Mouse (Mus musculus): ENCODE data around the gene Gal3st2. TPM values are rescaled to one million over a fixed set of nuclear protein-coding genes. Genes with fewer than 3 reads are reported as not detected.
"Not testable (repeated sequence)": the region's sequence is repeated elsewhere in the genome, so short reads cannot be mapped to it uniquely, and the experiment has no call there.

Gene Gal3st2
- polyA plus RNA-seq, 1 experiment from 2014 or later: 0.11 TPM

DNA sequence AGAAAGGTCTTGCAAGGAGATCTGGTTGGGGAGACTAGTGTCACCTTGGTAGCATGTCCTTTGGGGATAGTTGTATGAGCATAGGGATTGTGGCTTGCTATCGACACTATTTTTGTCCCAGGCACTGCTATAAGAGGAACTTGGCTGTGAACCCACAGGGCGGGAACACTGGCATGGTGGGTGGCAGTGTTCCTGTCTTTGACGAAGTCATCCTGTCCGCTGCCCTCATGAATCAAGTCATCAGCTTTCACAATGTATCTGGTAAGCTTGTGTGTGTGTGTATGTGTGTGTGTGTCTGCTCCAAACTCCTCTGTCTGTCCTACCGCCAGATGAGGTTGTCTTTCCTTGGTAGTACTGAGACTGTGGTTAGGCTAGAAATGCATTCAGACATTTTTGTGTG lies 45.6 kb downstream of the Gal3st2 start:
- H3K27ac ChIP-seq (ENCODE audit: low read length); H3K9me3 ChIP-seq (ENCODE audit: control insufficient read depth, low read length); H3K4me1 ChIP-seq (replicated peaks; ENCODE audit: control insufficient read depth, insufficient read depth, low read length); ATAC-seq (ENCODE audit: low read depth); H3K9ac ChIP-seq (ENCODE audit: low read length); H3K36me3 ChIP-seq (ENCODE audit: control insufficient read depth, insufficient read depth, low read length); H3K4me2 ChIP-seq (ENCODE audit: low read depth, low read length); H3K4me3 ChIP-seq (ENCODE audit: low read length); H3K27me3 ChIP-seq (ENCODE audit: control insufficient read depth, insufficient read depth, low read depth, low read length): not testable (repeated sequence)
- 59% methylated on average over 2 of the region's 5 CpGs for WGBS

DNA sequence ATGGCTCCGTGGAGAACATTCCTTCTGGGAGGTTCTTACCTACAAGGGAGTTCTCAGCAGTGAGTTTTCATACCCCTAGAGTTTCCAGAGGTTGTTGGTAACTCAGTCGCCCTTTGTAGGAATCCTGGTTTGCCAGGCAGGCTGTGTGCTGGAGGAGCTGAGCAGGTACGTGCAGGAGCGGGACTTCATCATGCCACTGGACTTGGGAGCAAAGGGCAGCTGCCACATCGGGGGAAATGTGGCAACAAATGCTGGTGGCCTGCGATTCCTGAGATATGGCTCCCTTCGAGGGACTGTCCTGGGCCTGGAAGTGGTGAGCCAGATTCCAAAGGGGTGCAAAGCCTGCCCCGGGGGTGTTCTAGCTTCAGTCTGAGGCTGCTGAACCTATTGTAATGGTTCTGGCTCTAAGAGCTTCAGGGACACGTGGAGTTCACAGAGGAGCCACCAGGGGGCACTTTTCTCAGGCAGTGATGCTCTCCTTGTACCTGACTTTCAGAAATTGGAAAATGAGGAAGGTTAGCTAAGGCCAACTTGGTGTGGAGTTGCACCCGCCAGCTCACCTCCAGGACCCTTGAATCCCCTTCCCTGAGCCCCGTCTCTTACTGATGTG lies 48.0 kb downstream of the Gal3st2 start:
- not testable (repeated sequence) for H3K9me3 ChIP-seq (ENCODE audit: control insufficient read depth, low read length); H3K9ac ChIP-seq (ENCODE audit: low read length); H3K27me3 ChIP-seq (ENCODE audit: control insufficient read depth, insufficient read depth, low read depth, low read length); H3K4me2 ChIP-seq (ENCODE audit: low read depth, low read length); H3K4me3 ChIP-seq (ENCODE audit: low read length); H3K36me3 ChIP-seq (ENCODE audit: control insufficient read depth, insufficient read depth, low read length); H3K27ac ChIP-seq (ENCODE audit: low read length); ATAC-seq (ENCODE audit: low read depth); H3K4me1 ChIP-seq (replicated peaks; ENCODE audit: control insufficient read depth, insufficient read depth, low read length)
- WGBS: no CpG with 5 or more reads among the region's 11 CpGs

DNA sequence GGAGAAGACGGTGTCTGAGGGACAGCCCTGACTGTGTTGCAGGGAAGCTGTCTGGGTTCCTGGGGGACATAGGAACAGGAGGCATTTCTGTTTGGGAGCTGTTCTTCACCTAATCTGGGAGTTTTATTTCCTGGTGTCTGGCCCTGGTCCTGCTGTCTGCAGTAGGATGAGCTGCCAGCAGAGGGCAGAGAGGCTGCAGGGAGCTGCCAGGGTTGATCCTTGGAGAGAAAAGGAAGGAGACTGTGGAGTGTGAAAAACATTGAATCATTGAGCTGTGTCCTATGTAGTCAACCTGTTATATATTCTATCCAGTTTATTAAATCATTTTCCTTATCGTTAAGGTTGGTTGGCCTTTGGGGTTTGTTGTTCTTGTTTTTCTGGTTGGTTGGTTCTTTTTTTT lies 50.8 kb downstream of the Gal3st2 start:
- not testable (repeated sequence) for H3K9me3 ChIP-seq (ENCODE audit: control insufficient read depth, low read length); H3K27me3 ChIP-seq (ENCODE audit: control insufficient read depth, insufficient read depth, low read depth, low read length); H3K36me3 ChIP-seq (ENCODE audit: control insufficient read depth, insufficient read depth, low read length); H3K4me1 ChIP-seq (replicated peaks; ENCODE audit: control insufficient read depth, insufficient read depth, low read length); H3K4me2 ChIP-seq (ENCODE audit: low read depth, low read length); H3K4me3 ChIP-seq (ENCODE audit: low read length); H3K9ac ChIP-seq (ENCODE audit: low read length); H3K27ac ChIP-seq (ENCODE audit: low read length)
- 0 out of 2 replicates have a peak, but pooled peaks have one; percentile 38 for ATAC-seq (ENCODE audit: low read depth)
- no CpG with 5 or more reads among the region's 2 CpGs for WGBS

GRCm38 (mm10) chr1:93917160-93917559 lies 56.1 kb downstream of the Gal3st2 start:
- not testable (repeated sequence) for H3K4me2 ChIP-seq (ENCODE audit: low read depth, low read length); H3K36me3 ChIP-seq (ENCODE audit: control insufficient read depth, insufficient read depth, low read length); H3K4me3 ChIP-seq (ENCODE audit: low read length); H3K27me3 ChIP-seq (ENCODE audit: control insufficient read depth, insufficient read depth, low read depth, low read length); ATAC-seq (ENCODE audit: low read depth); H3K27ac ChIP-seq (ENCODE audit: low read length); H3K9ac ChIP-seq (ENCODE audit: low read length); H3K4me1 ChIP-seq (replicated peaks; ENCODE audit: control insufficient read depth, insufficient read depth, low read length); H3K9me3 ChIP-seq (ENCODE audit: control insufficient read depth, low read length)
- 68% methylated on average over 3 of the region's 3 CpGs for WGBS

GRCm38 (mm10) chr1:93918011-93918410 lies 56.9 kb downstream of the Gal3st2 start, which contains the start of gene Gal3st2b:
Gene Gal3st2b (plus strand): TSS chr1:93918311.
- not testable (repeated sequence) for H3K4me2 ChIP-seq (ENCODE audit: low read depth, low read length); H3K4me3 ChIP-seq (ENCODE audit: low read length); H3K36me3 ChIP-seq (ENCODE audit: control insufficient read depth, insufficient read depth, low read length); H3K9me3 ChIP-seq (ENCODE audit: control insufficient read depth, low read length); H3K27ac ChIP-seq (ENCODE audit: low read length); H3K9ac ChIP-seq (ENCODE audit: low read length); H3K4me1 ChIP-seq (replicated peaks; ENCODE audit: control insufficient read depth, insufficient read depth, low read length); ATAC-seq (ENCODE audit: low read depth); H3K27me3 ChIP-seq (ENCODE audit: control insufficient read depth, insufficient read depth, low read depth, low read length)
- WGBS: 80% methylated on average over 2 of the region's 2 CpGs

DNA sequence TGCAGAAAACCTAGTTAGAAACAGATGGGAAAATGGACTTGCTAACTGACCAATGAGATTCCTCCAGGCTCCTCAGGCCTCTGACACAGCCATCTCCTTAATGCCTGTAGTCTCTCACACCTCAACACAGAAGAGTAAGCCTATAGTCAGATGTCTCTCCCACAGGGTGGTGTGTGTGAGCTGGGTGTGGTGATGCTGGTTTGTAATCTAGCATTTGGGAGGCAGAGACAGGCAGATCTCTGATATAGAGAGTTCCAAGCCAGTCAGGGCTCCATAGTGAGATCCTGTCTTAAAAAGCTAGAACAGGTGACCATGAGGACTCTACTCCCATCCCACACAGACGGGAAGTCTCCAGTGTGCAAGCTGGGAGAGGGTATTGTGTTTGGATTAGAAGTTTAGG lies 57.7 kb downstream of the Gal3st2 start:
- not testable (repeated sequence) for H3K4me2 ChIP-seq (ENCODE audit: low read depth, low read length); H3K36me3 ChIP-seq (ENCODE audit: control insufficient read depth, insufficient read depth, low read length); ATAC-seq (ENCODE audit: low read depth); H3K9me3 ChIP-seq (ENCODE audit: control insufficient read depth, low read length); H3K4me1 ChIP-seq (replicated peaks; ENCODE audit: control insufficient read depth, insufficient read depth, low read length); H3K27me3 ChIP-seq (ENCODE audit: control insufficient read depth, insufficient read depth, low read depth, low read length); H3K27ac ChIP-seq (ENCODE audit: low read length); H3K4me3 ChIP-seq (ENCODE audit: low read length); H3K9ac ChIP-seq (ENCODE audit: low read length)
- WGBS: 56% methylated on average over 1 of the region's 1 CpGs

DNA sequence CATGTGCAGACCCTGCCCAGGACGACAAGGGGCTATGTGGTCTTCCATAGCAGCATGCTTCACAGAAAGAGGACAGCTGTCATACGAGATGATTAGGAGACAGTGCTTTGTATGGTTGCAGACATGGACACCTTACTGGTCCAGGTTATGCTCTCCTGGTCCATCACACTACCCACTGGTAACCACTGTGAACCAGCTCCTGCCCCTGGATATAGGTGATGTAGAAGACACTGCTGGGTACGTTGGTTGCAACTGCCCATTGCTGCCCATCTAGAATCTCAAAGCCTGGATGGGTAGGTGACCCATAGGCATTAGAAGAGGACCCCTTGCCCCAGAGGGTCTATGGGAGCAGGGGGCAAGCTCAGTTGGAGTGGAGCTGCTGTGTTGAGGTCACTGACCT lies 58.2 kb downstream of the Gal3st2 start:
- H3K9me3 ChIP-seq (ENCODE audit: control insufficient read depth, low read length); H3K9ac ChIP-seq (ENCODE audit: low read length); H3K27ac ChIP-seq (ENCODE audit: low read length); H3K27me3 ChIP-seq (ENCODE audit: control insufficient read depth, insufficient read depth, low read depth, low read length); H3K4me3 ChIP-seq (ENCODE audit: low read length); H3K36me3 ChIP-seq (ENCODE audit: control insufficient read depth, insufficient read depth, low read length); H3K4me2 ChIP-seq (ENCODE audit: low read depth, low read length); H3K4me1 ChIP-seq (replicated peaks; ENCODE audit: control insufficient read depth, insufficient read depth, low read length); ATAC-seq (ENCODE audit: low read depth): not testable (repeated sequence)
- WGBS: 83% methylated on average over 3 of the region's 3 CpGs

DNA sequence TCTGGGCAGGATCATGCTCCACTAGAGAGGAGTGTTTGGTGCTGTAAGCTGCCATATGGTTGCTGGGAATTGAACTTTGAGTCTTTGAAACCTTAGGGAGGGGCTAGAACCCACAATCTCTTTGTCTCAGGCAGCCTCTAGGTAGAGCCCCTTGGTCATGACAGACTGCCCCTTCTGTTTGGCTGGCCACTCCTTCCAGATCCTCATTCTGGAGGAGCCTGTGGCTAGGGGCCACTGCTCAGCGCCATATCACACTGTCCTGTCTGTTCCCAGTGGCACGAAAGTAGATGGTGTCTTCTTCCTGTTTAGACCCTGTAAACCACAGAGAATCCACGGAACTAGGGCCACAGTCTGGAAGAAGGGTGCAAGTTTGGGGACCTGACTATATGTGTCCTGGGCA lies 61.5 kb downstream of the Gal3st2 start:
- H3K4me3 ChIP-seq (ENCODE audit: low read length); ATAC-seq (ENCODE audit: low read depth); H3K4me1 ChIP-seq (replicated peaks; ENCODE audit: control insufficient read depth, insufficient read depth, low read length); H3K9me3 ChIP-seq (ENCODE audit: control insufficient read depth, low read length); H3K27me3 ChIP-seq (ENCODE audit: control insufficient read depth, insufficient read depth, low read depth, low read length); H3K4me2 ChIP-seq (ENCODE audit: low read depth, low read length); H3K27ac ChIP-seq (ENCODE audit: low read length); H3K9ac ChIP-seq (ENCODE audit: low read length); H3K36me3 ChIP-seq (ENCODE audit: control insufficient read depth, insufficient read depth, low read length): not testable (repeated sequence)
- WGBS: 72% methylated on average over 3 of the region's 3 CpGs

DNA sequence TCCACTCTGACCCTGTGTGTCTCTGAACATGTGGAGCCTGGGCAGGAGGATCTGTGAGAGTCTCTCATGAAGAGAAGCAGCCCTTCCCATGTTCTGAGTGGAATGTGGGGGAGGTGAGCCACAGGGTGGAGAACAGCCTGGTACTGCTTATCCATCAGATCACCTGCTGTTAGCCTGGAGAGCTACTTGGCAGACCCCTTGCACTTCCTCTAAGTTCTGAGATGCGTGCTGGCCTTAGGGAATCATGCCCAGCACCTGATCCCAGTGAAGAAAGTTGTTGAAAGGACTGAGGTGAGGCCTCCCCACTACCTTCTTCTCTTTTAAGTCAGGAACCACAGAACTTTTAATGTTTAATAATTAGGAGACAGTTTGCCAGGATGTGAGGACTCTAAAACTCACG lies 62.0 kb downstream of the Gal3st2 start:
- not testable (repeated sequence) for H3K4me3 ChIP-seq (ENCODE audit: low read length); H3K27me3 ChIP-seq (ENCODE audit: control insufficient read depth, insufficient read depth, low read depth, low read length); ATAC-seq (ENCODE audit: low read depth); H3K27ac ChIP-seq (ENCODE audit: low read length); H3K36me3 ChIP-seq (ENCODE audit: control insufficient read depth, insufficient read depth, low read length); H3K9ac ChIP-seq (ENCODE audit: low read length); H3K9me3 ChIP-seq (ENCODE audit: control insufficient read depth, low read length); H3K4me2 ChIP-seq (ENCODE audit: low read depth, low read length); H3K4me1 ChIP-seq (replicated peaks; ENCODE audit: control insufficient read depth, insufficient read depth, low read length)
- 23% methylated on average over 2 of the region's 2 CpGs for WGBS

Data from lung, embryonic 16.5 days (tissue).